Mouse (Mus musculus): Measurements from ENCODE around the gene Bpifc.
"Not testable (repeated sequence)": the region's sequence is repeated elsewhere in the genome, so short reads cannot be mapped to it uniquely, and the experiment has no call there.

Bpifc gene

DNA sequence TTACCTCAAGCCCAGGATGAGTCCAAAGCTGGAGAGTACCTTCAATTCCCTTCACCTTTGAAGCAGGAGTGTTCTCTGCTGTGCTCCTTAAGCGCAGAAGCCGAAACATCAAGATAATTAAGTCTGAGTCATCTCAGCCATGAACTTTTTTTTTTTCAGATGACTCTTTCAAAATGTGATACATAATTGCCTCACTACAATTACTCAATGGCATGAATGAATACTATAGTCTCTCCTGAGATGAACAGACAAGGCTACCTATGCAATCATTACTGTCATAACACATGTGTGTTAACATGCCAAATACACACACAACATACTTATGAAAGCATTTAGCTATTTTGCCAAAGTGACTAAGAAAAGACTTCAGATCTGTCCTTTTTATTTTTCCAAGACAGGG is at the start of gene Bpifc:
Gene Bpifc, minus strand, starts transcription at position 115 of the 400 bp plus-strand sequence.
- no peak for DNase-seq (ENCODE audit: low spot score)

DNA sequence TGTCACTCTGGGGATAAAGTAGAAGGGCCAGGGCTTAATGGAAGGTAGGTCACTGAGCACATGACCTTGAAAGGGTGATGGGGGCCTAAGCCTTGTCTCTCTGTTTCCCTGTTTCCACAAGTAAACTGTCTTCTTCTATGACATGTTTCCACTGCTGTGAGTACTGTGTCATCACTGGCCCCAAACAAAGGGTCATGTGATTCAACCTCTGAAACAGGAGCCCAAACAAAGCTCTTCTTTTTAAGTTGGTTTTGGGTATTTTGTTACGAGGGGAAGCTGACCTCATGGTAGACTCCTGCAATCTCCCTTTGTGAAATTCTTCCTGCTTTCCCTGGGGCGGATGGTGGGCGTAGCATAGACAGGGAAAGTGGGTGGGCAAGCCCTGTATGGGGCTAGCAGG is 48.6 kb upstream of the Bpifc start:
- DNase-seq (ENCODE audit: low spot score): no peak

DNA sequence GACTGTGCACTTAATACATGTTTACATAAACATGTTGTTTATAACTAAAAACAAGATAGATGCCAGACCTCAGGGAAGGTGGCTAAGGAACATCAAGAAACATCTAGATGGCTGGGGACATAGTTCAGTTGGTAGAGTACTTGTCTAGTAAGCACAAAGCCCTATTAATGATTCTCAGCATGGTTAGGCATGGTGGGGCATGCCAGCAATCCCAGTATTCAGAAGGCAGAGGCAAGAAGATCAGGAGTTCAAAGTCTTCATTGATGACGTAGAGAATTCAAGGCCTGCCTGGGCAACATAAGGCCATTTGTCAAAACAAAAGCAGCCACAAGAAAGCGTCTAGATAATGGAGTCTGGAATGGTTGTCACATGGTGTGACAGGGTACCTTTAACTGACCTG is 46.0 kb upstream of the Bpifc start:
- DNase-seq (ENCODE audit: low spot score): no peak

DNA sequence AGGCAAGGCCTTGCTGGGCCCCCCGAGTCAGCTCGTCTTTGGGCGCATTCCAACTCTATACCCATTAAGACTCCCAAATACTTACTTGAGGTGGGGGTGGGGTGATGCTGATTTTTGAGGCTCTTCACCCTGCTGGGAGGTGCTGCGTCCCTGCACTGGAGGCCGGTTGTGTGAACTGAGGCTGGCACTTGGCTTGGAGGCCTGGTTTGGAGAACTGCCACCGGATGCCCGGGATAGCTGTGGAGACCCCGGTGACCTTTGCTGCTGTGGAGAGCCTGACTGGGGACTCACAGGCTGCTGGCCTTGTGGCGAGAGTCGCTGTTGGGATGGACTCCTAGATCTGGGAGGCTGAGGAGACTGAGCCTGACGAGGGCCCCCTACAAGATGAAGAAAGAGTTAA is 45.6 kb upstream of the Bpifc start:
- DNase-seq (ENCODE audit: low spot score): no peak

DNA sequence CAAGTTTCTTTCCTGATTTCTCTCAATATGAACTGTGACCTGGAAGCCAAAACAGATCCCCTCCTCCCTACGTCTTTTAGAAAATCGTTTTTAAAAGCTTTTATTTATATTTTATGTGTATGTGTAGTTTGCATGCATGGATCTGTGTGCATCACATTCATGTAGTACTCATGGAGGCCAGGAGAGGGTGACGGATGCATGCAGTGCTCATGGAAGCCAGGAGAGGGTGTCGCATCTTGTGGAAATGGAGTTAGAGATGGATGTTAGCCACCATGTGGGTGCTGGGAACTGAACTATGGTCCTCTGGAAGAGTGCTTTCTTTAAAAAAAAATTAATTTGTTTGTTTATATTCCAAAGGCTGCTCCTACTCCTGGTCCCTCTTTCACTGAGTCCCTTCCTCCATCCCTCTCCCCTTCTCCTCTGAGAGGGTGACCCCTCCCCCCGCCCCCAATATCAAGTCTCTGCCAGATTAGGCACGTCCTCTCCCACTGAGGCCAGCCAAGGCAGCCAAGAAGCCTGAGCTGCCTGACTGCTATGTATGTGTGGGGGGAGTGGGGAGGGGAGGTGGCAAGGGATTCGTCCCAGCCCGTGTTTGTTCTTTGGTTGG is 44.7 kb upstream of the Bpifc start:
- DNase-seq (ENCODE audit: low spot score): no peak

DNA sequence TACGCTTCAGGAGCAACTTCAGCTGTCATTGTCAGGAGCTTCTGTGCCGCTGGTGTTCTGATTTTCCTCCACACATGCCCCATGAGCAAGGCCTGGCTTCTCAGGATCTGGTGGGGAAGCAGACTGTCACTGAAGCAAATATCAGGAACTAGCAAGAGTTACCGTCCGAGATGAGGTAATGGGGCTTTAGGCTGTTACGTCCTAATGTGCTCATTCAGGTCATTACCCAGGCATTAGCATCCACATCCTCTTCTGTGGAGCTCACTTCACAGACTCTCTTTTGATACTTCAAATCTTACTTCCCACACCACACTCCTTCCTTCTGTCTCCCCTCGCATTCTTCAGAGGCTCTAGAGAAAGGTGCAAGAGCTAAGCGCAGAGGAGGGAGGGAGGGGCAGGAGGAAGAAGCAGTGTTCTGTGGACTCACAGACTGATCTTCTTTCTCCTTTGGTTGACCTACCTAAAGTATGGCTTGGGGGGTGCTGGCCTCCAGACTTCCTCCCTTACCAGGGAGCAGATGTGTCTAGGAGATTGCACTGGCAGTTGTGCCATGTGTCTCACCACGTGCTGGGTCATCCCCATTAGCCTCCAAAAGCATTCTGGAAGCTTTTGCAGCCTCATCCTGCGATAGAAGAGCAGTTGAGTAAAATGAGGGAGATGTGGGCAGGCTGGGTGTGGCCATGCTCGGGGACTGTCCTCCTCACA is 41.3 kb upstream of the Bpifc start:
- DNase-seq (ENCODE audit: low spot score): no peak

GRCm38 (mm10) chr10:86050522-86050921 is 38.8 kb upstream of the Bpifc start:
- no peak for DNase-seq (ENCODE audit: low spot score)

DNA sequence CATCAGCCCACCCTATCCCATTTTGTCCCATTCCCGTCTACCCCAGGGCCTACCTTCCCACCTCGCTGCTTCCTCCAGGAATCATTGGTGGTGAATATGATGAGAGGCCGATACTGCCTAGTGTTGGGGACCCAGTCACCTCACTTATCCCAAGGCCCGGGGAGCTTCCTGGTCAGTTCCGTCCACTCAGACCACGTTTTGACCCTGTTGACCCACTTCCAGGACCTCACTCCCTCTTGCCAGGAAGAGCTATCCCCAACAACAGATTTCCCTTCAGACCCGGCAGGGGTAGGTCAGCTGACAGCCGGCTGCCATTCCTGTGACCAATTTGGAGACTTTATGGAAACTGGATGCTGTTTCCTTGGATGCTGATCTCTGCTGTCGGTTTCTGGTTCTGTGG is 36.1 kb upstream of the Bpifc start:
- DNase-seq (ENCODE audit: low spot score): no peak

- DNase-seq (ENCODE audit: low spot score): no peak
Observed at GRCm38 (mm10) chr10:86046371-86046770, 34.7 kb upstream of the Bpifc start.

DNA sequence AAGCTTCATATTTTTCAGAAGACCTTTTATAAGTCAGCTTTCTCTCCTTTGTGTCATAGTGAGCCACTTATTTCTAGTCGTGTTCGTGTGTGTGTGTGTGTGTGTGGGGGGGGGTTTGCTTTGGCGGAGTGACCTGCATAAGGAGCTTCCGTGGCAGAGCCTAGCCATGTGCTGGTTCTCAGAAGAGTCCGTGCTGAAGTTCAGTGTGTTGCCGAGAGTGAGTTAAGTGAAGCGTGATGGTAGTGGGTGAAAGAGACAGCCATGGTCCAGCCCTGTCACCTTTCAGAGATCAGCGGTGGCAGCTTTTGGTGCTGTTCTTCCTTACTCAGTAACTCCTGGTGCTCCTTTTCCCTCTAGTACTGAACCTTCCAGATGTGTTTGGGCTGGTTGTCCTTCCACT is 32.4 kb upstream of the Bpifc start:
- DNase-seq (ENCODE audit: low spot score): no peak

GRCm38 (mm10) chr10:86043651-86044050 is 32.0 kb upstream of the Bpifc start:
- no peak for DNase-seq (ENCODE audit: low spot score)

GRCm38 (mm10) chr10:86034007-86034728 is 22.5 kb upstream of the Bpifc start:
- DNase-seq (ENCODE audit: low spot score): no peak

- no peak for DNase-seq (ENCODE audit: low spot score)
Observed at GRCm38 (mm10) chr10:86032517-86032916, 20.8 kb upstream of the Bpifc start.

DNA sequence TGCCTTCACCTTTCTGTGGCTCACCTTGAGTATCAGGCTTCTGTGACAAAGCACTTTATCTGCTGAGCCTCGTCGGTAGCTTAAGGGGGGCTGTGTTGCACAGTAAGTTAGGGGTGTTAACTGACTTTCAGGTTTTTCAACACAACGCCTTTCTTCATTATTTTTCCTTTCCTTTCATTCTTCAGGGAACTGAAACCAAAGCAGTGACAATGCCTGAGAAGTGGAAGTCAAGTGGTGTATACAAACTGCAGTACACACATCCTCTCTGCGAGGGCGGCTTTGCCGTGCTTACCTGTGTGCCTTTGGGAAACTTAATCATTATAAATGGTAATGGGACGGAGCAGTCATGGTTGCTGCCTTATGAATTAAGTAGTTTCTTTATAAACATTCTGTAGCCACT is 19.0 kb upstream of the Bpifc start:
- DNase-seq (ENCODE audit: low spot score): no peak

GRCm38 (mm10) chr10:86026807-86027206 is 15.1 kb upstream of the Bpifc start:
- DNase-seq (ENCODE audit: low spot score): not testable (repeated sequence)

GRCm38 (mm10) chr10:86026354-86026753 is 14.7 kb upstream of the Bpifc start:
- no peak for DNase-seq (ENCODE audit: low spot score)

GRCm38 (mm10) chr10:86025906-86026305 is 14.2 kb upstream of the Bpifc start:
- DNase-seq (ENCODE audit: low spot score): no peak

GRCm38 (mm10) chr10:86023149-86023548 is 11.5 kb upstream of the Bpifc start:
- DNase-seq (ENCODE audit: low spot score): no peak

- DNase-seq (ENCODE audit: low spot score): no peak
Observed at GRCm38 (mm10) chr10:86022474-86022816, 10.8 kb upstream of the Bpifc start.

GRCm38 (mm10) chr10:86021749-86022473 is 10.2 kb upstream of the Bpifc start, which contains the start of gene Fbxo7:
TSS of gene Fbxo7 (plus strand) at chr10:86021972.
- DNase-seq (ENCODE audit: low spot score): peak; percentile 86

DNA sequence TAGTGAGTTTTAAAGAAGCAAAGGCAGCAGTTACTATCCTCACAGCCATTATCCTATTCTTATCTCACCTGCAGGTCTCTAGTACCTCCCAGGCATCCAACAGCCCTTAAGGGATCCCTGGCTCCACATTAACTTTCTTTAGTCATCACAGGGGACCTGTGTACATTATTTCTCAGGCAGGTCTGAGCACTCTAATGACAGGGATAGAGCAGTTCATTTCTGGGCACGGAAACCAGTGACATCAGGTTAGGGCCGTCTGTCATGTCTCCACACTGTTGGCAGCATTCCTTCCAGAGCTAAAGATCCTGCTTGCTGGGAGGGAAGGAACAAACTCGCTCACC is 9.7 kb upstream of the Bpifc start:
- DNase-seq (ENCODE audit: low spot score): no peak

GRCm38 (mm10) chr10:86018813-86019212 is 7.1 kb upstream of the Bpifc start:
- DNase-seq (ENCODE audit: low spot score): no peak

GRCm38 (mm10) chr10:86017781-86018180 is 6.1 kb upstream of the Bpifc start:
- DNase-seq (ENCODE audit: low spot score): no peak
